Mouse (Mus musculus) MEL (cell line): ENCODE data around the gene Agbl5. TPM values are rescaled to one million over a fixed set of nuclear protein-coding genes. Genes with fewer than 3 reads are reported as not detected.

ENCODE experiments used
- DNase-seq: peaks from one replicate; pipeline ENCODE4 v3.0.0; 2011; ENCODE audit warnings: low read depth, low spot score
- H3K27ac ChIP-seq: 2 replicates; pipeline ENCODE4 v1.5.1; 2012; ENCODE audit warnings: low read depth, mild to moderate bottlenecking, control low read depth, low read length, moderate library complexity; ENCODE audit not compliant: control insufficient read depth
- H3K27me3 ChIP-seq, 2 experiments: fragments of 150-350 bp in 1 of 2; sonication (generic) in 1 of 2; 2 replicates each; pipeline ENCODE4 v1.6.1; 2012; ENCODE audit warnings: low read length in 2 of 2, mild to moderate bottlenecking in 2 of 2, improper control_type of control experiment in 1 of 2, moderate library complexity in 1 of 2; ENCODE audit not compliant: insufficient read depth in 2 of 2, control insufficient read depth in 1 of 2
- H3K36me3 ChIP-seq, 2 experiments: 2 replicates each; pipeline ENCODE4 v1.6.1; 2012 to 2014; ENCODE audit warnings: low read length in 2 of 2, improper control_type of control experiment in 1 of 2, inconsistent platforms in 1 of 2, mild to moderate bottlenecking in 1 of 2; ENCODE audit not compliant: insufficient read depth in 2 of 2, control insufficient read depth in 1 of 2
- H3K4me1 ChIP-seq, 2 experiments: fragments of 150-350 bp in 1 of 2; sonication (generic) in 1 of 2; 2 replicates each; pipeline ENCODE4 v1.6.1; 2012; ENCODE audit warnings: low read length in 2 of 2, improper control_type of control experiment in 1 of 2, mild to moderate bottlenecking in 1 of 2; ENCODE audit not compliant: insufficient read depth in 2 of 2, control insufficient read depth in 1 of 2
- H3K4me3 ChIP-seq, 2 experiments: fragments of 150-350 bp in 1 of 2; sonication (generic) in 1 of 2; 2 replicates each; pipeline ENCODE4 v1.5.1; 2012; ENCODE audit warnings: low read depth in 2 of 2, low read length in 2 of 2, mild to moderate bottlenecking in 2 of 2, moderate library complexity in 2 of 2, control low read depth in 1 of 2, improper control_type of control experiment in 1 of 2; ENCODE audit not compliant: control insufficient read depth in 1 of 2, insufficient read depth in 1 of 2
- H3K79me2 ChIP-seq: 2 replicates; pipeline ENCODE4 v1.6.1; 2012; ENCODE audit warnings: mild to moderate bottlenecking, low read length, moderate library complexity; ENCODE audit not compliant: control insufficient read depth, poor library complexity, insufficient read depth
- H3K9ac ChIP-seq: 2 replicates; pipeline ENCODE4 v1.6.1; 2012; ENCODE audit warnings: low read depth, mild to moderate bottlenecking, control low read depth, low read length, moderate library complexity; ENCODE audit not compliant: control insufficient read depth, poor library complexity, severe bottlenecking
- H3K9me3 ChIP-seq: fragments of 150-350 bp; sonication (generic); replicated peaks from 2 replicates; pipeline ENCODE4 v1.6.1; 2012; ENCODE audit warnings: mild to moderate bottlenecking, low read length, improper control_type of control experiment, moderate library complexity; ENCODE audit not compliant: insufficient read depth
- BHLHE40 ChIP-seq: IDR thresholded peaks from 2 replicates; pipeline ENCODE4 v1.6.1; 2012; ENCODE audit warnings: low read depth, mild to moderate bottlenecking, inconsistent platforms, low read length, improper control_type of control experiment, borderline replicate concordance
- CHD2 ChIP-seq: IDR thresholded peaks from 2 replicates; pipeline ENCODE4 v1.6.1; 2011; ENCODE audit warnings: low read length, improper control_type of control experiment
- CTCF ChIP-seq, 3 experiments: IDR thresholded peaks in 2 of 3; conservative IDR thresholded peaks in 1 of 3; 2 replicates each; pipeline ENCODE4 v1.5.1; 2011 to 2012; ENCODE audit warnings: low read length in 3 of 3, low read depth in 2 of 3, mild to moderate bottlenecking in 2 of 3, improper control_type of control experiment in 1 of 3, inconsistent platforms in 1 of 3, mixed read lengths in 1 of 3, moderate library complexity in 1 of 3; ENCODE audit not compliant: control insufficient read depth in 1 of 3, insufficient read depth in 1 of 3, poor library complexity in 1 of 3, severe bottlenecking in 1 of 3
- EP300 ChIP-seq, 2 experiments: IDR thresholded peaks; 2 replicates each; pipeline ENCODE4 v1.6.1; 2011; ENCODE audit warnings: improper control_type of control experiment in 2 of 2, low read length in 2 of 2, low read depth in 1 of 2, mild to moderate bottlenecking in 1 of 2
- GATA1 ChIP-seq: IDR thresholded peaks from 2 replicates; pipeline ENCODE4 v1.6.1; 2011; ENCODE audit warnings: low read depth, low read length, improper control_type of control experiment
- JUND ChIP-seq: IDR thresholded peaks from 2 replicates; pipeline ENCODE4 v1.6.1; 2011; ENCODE audit warnings: low read depth, mild to moderate bottlenecking, improper control_type of control experiment, low read length
- KAT2A ChIP-seq: conservative IDR thresholded peaks from 2 replicates; pipeline ENCODE4 v1.6.1; 2012; ENCODE audit warnings: low read depth, low read length, improper control_type of control experiment, inconsistent platforms
- MAFK ChIP-seq: IDR thresholded peaks from 2 replicates; pipeline ENCODE4 v1.6.1; 2011; ENCODE audit warnings: low read depth, mild to moderate bottlenecking, low read length, improper control_type of control experiment, borderline replicate concordance
- MAZ ChIP-seq: IDR thresholded peaks from 2 replicates; pipeline ENCODE4 v1.6.1; 2012; ENCODE audit warnings: low read depth, mild to moderate bottlenecking, inconsistent platforms, low read length, improper control_type of control experiment
- MEF2A ChIP-seq: IDR thresholded peaks from 2 replicates; pipeline ENCODE4 v1.6.1; 2014; ENCODE audit warnings: low read depth, mild to moderate bottlenecking, inconsistent platforms, low read length, improper control_type of control experiment; ENCODE audit not compliant: poor library complexity, insufficient replicate concordance, severe bottlenecking; ENCODE audit errors: extremely low read depth
- MXI1 ChIP-seq: IDR thresholded peaks from 2 replicates; pipeline ENCODE4 v1.6.1; 2011; ENCODE audit warnings: mild to moderate bottlenecking, low read depth, low read length, improper control_type of control experiment
- MYC ChIP-seq: IDR thresholded peaks from 2 replicates; pipeline ENCODE4 v1.6.1; 2011; ENCODE audit warnings: low read depth, mild to moderate bottlenecking, low read length, improper control_type of control experiment, moderate library complexity
- NRF1 ChIP-seq: IDR thresholded peaks from 2 replicates; pipeline ENCODE4 v1.6.1; 2014; ENCODE audit warnings: low read depth, mild to moderate bottlenecking, inconsistent platforms, low read length, improper control_type of control experiment, moderate library complexity; ENCODE audit not compliant: poor library complexity, insufficient read depth, severe bottlenecking
- POLR2A ChIP-seq, 2 experiments: IDR thresholded peaks; 2 replicates each; pipeline ENCODE4 v1.6.1; 2011 to 2012; ENCODE audit warnings: low read length in 2 of 2, mild to moderate bottlenecking in 2 of 2, control low read depth in 1 of 2, improper control_type of control experiment in 1 of 2, low read depth in 1 of 2, moderate library complexity in 1 of 2; ENCODE audit not compliant: control insufficient read depth in 1 of 2, insufficient read depth in 1 of 2, poor library complexity in 1 of 2
- POLR2AphosphoS2 ChIP-seq: IDR thresholded peaks from 2 replicates; pipeline ENCODE4 v1.6.1; 2011; ENCODE audit warnings: low read length, improper control_type of control experiment
- RAD21 ChIP-seq: IDR thresholded peaks from 2 replicates; pipeline ENCODE4 v1.6.1; 2011; ENCODE audit warnings: mild to moderate bottlenecking, low read depth, low read length, improper control_type of control experiment
- SMC3 ChIP-seq: IDR thresholded peaks from 2 replicates; pipeline ENCODE4 v1.6.1; 2011; ENCODE audit warnings: low read depth, low read length, improper control_type of control experiment
- TAL1 ChIP-seq: IDR thresholded peaks from 2 replicates; pipeline ENCODE4 v1.6.1; 2012; ENCODE audit warnings: mild to moderate bottlenecking, inconsistent platforms, low read length, moderate library complexity, mixed read lengths
- USF1 ChIP-seq: IDR thresholded peaks from 2 replicates; pipeline ENCODE4 v1.6.1; 2014; ENCODE audit warnings: low read depth, mild to moderate bottlenecking, inconsistent platforms, low read length, improper control_type of control experiment, moderate library complexity
- ZMIZ1 ChIP-seq: IDR thresholded peaks from 2 replicates; pipeline ENCODE4 v1.6.1; 2012; ENCODE audit warnings: low read depth, mild to moderate bottlenecking, inconsistent platforms, low read length, improper control_type of control experiment, moderate library complexity
- ZNF384 ChIP-seq: IDR thresholded peaks from 2 replicates; pipeline ENCODE4 v1.6.1; 2012; ENCODE audit warnings: low read depth, mild to moderate bottlenecking, inconsistent platforms, low read length, improper control_type of control experiment
- polyA plus RNA-seq, 2 experiments: library from polyadenylated mRNA; stranded (reverse) in 1 of 2; unstranded in 1 of 2; fragments of >175 nt in 1 of 2; fragments of >200 nt in 1 of 2; gene quantifications; 2 replicates each; pipeline versions ENCODE4 v1.2.1 to v1.2.4; 2012; ENCODE audit warnings: low replicate concordance in 2 of 2, low read depth in 1 of 2; ENCODE audit not compliant: insufficient read length in 2 of 2, insufficient read depth in 1 of 2, missing spikeins in 1 of 2
- total RNA-seq: library from RNA; depleted of rRNA; stranded (reverse); fragments of 300-350 nt; gene quantifications from 2 replicates; pipeline ENCODE4 v1.2.3, GENCODE M21; 2012

Gene Agbl5
- total and polyA plus RNA-seq, 3 experiments, result 10.6 to 45.0 TPM; not detected in 1

GRCm38 (mm10) chr5:30878616-30879015 is 9.9 kb upstream of the Agbl5 start:
- H3K79me2 ChIP-seq, result no peaks in the 10 kb centered on the region
- no peak overlapping the region for H3K27ac ChIP-seq
- H3K9me3 ChIP-seq, result no peaks in the 10 kb centered on the region
- H3K4me3 ChIP-seq, result no peak overlapping the region
- H3K4me1 ChIP-seq, result no peaks in the 10 kb centered on the region
- no peaks in the 10 kb centered on the region for H3K27me3 ChIP-seq
- peaks cover 0 to 14% of the 10 kb centered on the region in 2 experiments; a peak in 2 of 4 replicates for H3K36me3 ChIP-seq
- no peak overlapping the region for H3K9ac ChIP-seq
- DNase-seq, result no peak
- TF ChIP-seq TAL1 (no peak), POLR2A (IDR thresholded peaks at IDR 0.05; ENCODE audit: control insufficient read depth in 1 of 2, insufficient read depth in 1 of 2, low read depth in 1 of 2, low read length in 2 of 2, poor library complexity in 1 of 2) (peak in 1 of 2 experiments; percentile 23; a peak in 1 of 4 replicates), CHD2 (no peak), ZNF384 (peak; percentile 43; the same call in 1 of the 2 replicates), POLR2AphosphoS2 (peak; percentile 54; the same call in 1 of the 2 replicates), EP300 (IDR thresholded peaks at IDR 0.05; ENCODE audit: low read depth in 1 of 2, low read length in 2 of 2) (no peak), NRF1 (no peak), MAZ (no peak), GATA1 (no peak), BHLHE40 (no peak)

GRCm38 (mm10) chr5:30879347-30879943 is 9.0 kb upstream of the Agbl5 start:
- no peaks in the 10 kb centered on the region for H3K4me1 ChIP-seq
- H3K9ac ChIP-seq, result no peak overlapping the region
- H3K27me3 ChIP-seq, result no peaks in the 10 kb centered on the region
- peaks cover 0 to 12% of the 10 kb centered on the region in 2 experiments; a peak in 2 of 4 replicates for H3K36me3 ChIP-seq
- no peak for DNase-seq
- H3K4me3 ChIP-seq, result no peak overlapping the region
- no peak overlapping the region for H3K27ac ChIP-seq
- no peaks in the 10 kb centered on the region for H3K79me2 ChIP-seq
- no peaks in the 10 kb centered on the region for H3K9me3 ChIP-seq
- no peak for TF ChIP-seq EP300 (IDR thresholded peaks at IDR 0.05; ENCODE audit: low read depth in 1 of 2, low read length in 2 of 2)
- TF ChIP-seq SMC3, result peak; percentile 22; the same call in 1 of the 2 replicates
- TF ChIP-seq POLR2AphosphoS2, result no peak
- peak in 1 of 3 experiments; percentile 10; a peak in 1 of 6 replicates for TF ChIP-seq CTCF (IDR thresholded peaks at IDR 0.05 in 2 of 3, conservative IDR thresholded peaks at IDR 0.05 in 1 of 3; ENCODE audit: control insufficient read depth in 1 of 3, insufficient read depth in 1 of 3, low read depth in 2 of 3, low read length in 3 of 3, poor library complexity in 1 of 3, severe bottlenecking in 1 of 3)
- peak; percentile 15 for TF ChIP-seq RAD21
- TF ChIP-seq ZMIZ1, result 0 out of 2 replicates have a peak, but pooled peaks have one; percentile 6
- TF ChIP-seq MYC, result no peak
- TF ChIP-seq USF1, result no peak
- TF ChIP-seq KAT2A, result no peak
- TF ChIP-seq JUND, result peak; percentile 84
- no peak for TF ChIP-seq MAZ
- TF ChIP-seq MEF2A, result no peak
- no peak for TF ChIP-seq BHLHE40
- no peak for TF ChIP-seq MXI1
- TF ChIP-seq MAFK, result 0 out of 2 replicates have a peak, but pooled peaks have one; percentile 18
